Mouse (Mus musculus): ENCODE data around the gene Man1c1.

Man1c1 gene

GRCm38 (mm10) chr4:134674970-134675369, 29.1 kb downstream of the Man1c1 start:
- no peak for DNase-seq (ENCODE audit: low spot score)

- peak; percentile 24 for DNase-seq (ENCODE audit: low spot score)
Observed at GRCm38 (mm10) chr4:134673882-134674463, 30.1 kb downstream of the Man1c1 start.

- no peak for DNase-seq (ENCODE audit: low spot score)
Observed at GRCm38 (mm10) chr4:134673151-134673550, 30.9 kb downstream of the Man1c1 start.

- DNase-seq (ENCODE audit: low spot score), result no peak
Observed at GRCm38 (mm10) chr4:134672326-134672725, 31.8 kb downstream of the Man1c1 start.

- DNase-seq (ENCODE audit: low spot score), result no peak
Observed at GRCm38 (mm10) chr4:134671660-134672173, 32.4 kb downstream of the Man1c1 start.

GRCm38 (mm10) chr4:134669742-134670354, 34.2 kb downstream of the Man1c1 start:
- no peak for DNase-seq (ENCODE audit: low spot score)

- no peak for DNase-seq (ENCODE audit: low spot score)
Observed at GRCm38 (mm10) chr4:134668355-134669028, 35.6 kb downstream of the Man1c1 start.

- DNase-seq (ENCODE audit: low spot score), result no peak
Observed at GRCm38 (mm10) chr4:134666391-134666790, 37.7 kb downstream of the Man1c1 start.

GRCm38 (mm10) chr4:134663052-134663451, 41.0 kb downstream of the Man1c1 start:
- peak; percentile 52 for DNase-seq (ENCODE audit: low spot score)

- no peak for DNase-seq (ENCODE audit: low spot score)
Observed at GRCm38 (mm10) chr4:134660630-134661183, 43.4 kb downstream of the Man1c1 start.

- DNase-seq (ENCODE audit: low spot score), result no peak
Observed at GRCm38 (mm10) chr4:134659354-134660301, 44.5 kb downstream of the Man1c1 start.

- no peak for DNase-seq (ENCODE audit: low spot score)
Observed at GRCm38 (mm10) chr4:134657473-134657872, 46.6 kb downstream of the Man1c1 start.

- no peak for DNase-seq (ENCODE audit: low spot score)
Observed at GRCm38 (mm10) chr4:134654391-134654790, 49.7 kb downstream of the Man1c1 start.

- DNase-seq (ENCODE audit: low spot score), result no peak
Observed at GRCm38 (mm10) chr4:134652720-134653119, 51.4 kb downstream of the Man1c1 start.

GRCm38 (mm10) chr4:134652151-134652550, 51.9 kb downstream of the Man1c1 start:
- DNase-seq (ENCODE audit: low spot score), result no peak

- peak; percentile 42 for DNase-seq (ENCODE audit: low spot score)
Observed at GRCm38 (mm10) chr4:134651358-134651757, 52.7 kb downstream of the Man1c1 start.

GRCm38 (mm10) chr4:134645042-134645948, 58.8 kb downstream of the Man1c1 start:
- no peak for DNase-seq (ENCODE audit: low spot score)

GRCm38 (mm10) chr4:134644410-134644809, 59.7 kb downstream of the Man1c1 start:
- DNase-seq (ENCODE audit: low spot score), result no peak

- no peak for DNase-seq (ENCODE audit: low spot score)
Observed at GRCm38 (mm10) chr4:134641711-134642516, 62.2 kb downstream of the Man1c1 start.

GRCm38 (mm10) chr4:134639325-134639724, 64.8 kb downstream of the Man1c1 start:
- DNase-seq (ENCODE audit: low spot score), result no peak
